ENCODE assay signal across 8 mouse cellular contexts in genomic region chr2:94264631-94265098, GRCm38 (mm10).
DNase-seq lines count a peak whose midpoint lies in the region; ATAC-seq and TF ChIP-seq lines count a peak whose summit lies in the region.

No protein-coding gene starts in this region.

- H3K4me3 ChIP-seq in cerebellum, adult 2 months (replicated peaks; ENCODE audit: insufficient read depth, low read depth, low read length), result peak overlapping the region; percentile 68
- H3K4me3 ChIP-seq in megakaryocyte, embryonic 14.5 days (replicated peaks), result peak overlapping the region; percentile 54
- H3K4me3 ChIP-seq in limb, embryonic 14.5 days (replicated peaks; ENCODE audit: low read length), result peak overlapping the region; percentile 29
- peak overlapping the region; percentile 34 for H3K4me3 ChIP-seq in stomach, embryonic 16.5 days (replicated peaks; ENCODE audit: low read length)

- H3K27me3 ChIP-seq in cerebellum, adult 2 months (ENCODE audit: control insufficient read depth, insufficient read depth, low read length), result no peaks in the 10 kb centered on the region
- H3K27me3 ChIP-seq in megakaryocyte, embryonic 14.5 days (replicated peaks), result peaks cover 85% of the 10 kb centered on the region
- no peaks in the 10 kb centered on the region; the same call in none of the 2 replicates for H3K27me3 ChIP-seq in limb, embryonic 14.5 days (ENCODE audit: control insufficient read depth, insufficient read depth, low read length)
- no peaks in the 10 kb centered on the region for H3K27me3 ChIP-seq in stomach, embryonic 16.5 days (ENCODE audit: control insufficient read depth, insufficient read depth, low read length)

- TF ChIP-seq CTCF in cerebellum, adult 2 months (IDR thresholded peaks at IDR 0.05; ENCODE audit: borderline replicate concordance, insufficient read depth, low read depth, low read length), result no peak

- TF ChIP-seq POLR2A in cerebellum, adult 2 months (IDR thresholded peaks at IDR 0.05; ENCODE audit: borderline replicate concordance, insufficient read depth, low read length), result peak; percentile 48; the same call in 1 of the 2 replicates
- no peak for TF ChIP-seq POLR2A in limb, embryonic 14.5 days (IDR thresholded peaks at IDR 0.05; ENCODE audit: borderline replicate concordance, extremely low read depth, insufficient read depth, insufficient read length)

- peaks cover 8% of the 10 kb centered on the region for H3K4me1 ChIP-seq in cerebellum, adult 2 months (ENCODE audit: control insufficient read depth, insufficient read depth, low read length)
- H3K4me1 ChIP-seq in megakaryocyte, embryonic 14.5 days, result peaks cover 56% of the 10 kb centered on the region
- H3K4me1 ChIP-seq in limb, embryonic 14.5 days (ENCODE audit: control insufficient read depth, insufficient read depth, low read length), result peaks cover 17% of the 10 kb centered on the region
- H3K4me1 ChIP-seq in stomach, embryonic 16.5 days (ENCODE audit: control insufficient read depth, insufficient read depth, low read length), result peaks cover 23% of the 10 kb centered on the region

- H3K36me3 ChIP-seq in megakaryocyte, embryonic 14.5 days (replicated peaks; ENCODE audit: low read length), result no peaks in the 10 kb centered on the region
- H3K36me3 ChIP-seq in limb, embryonic 14.5 days (ENCODE audit: control insufficient read depth, insufficient read depth, low read length), result no peaks in the 10 kb centered on the region
- no peaks in the 10 kb centered on the region for H3K36me3 ChIP-seq in stomach, embryonic 16.5 days (ENCODE audit: control insufficient read depth, insufficient read depth, low read length)

- ATAC-seq in megakaryocyte, adult 5-6 weeks (ENCODE audit: poor library complexity, severe bottlenecking), result no peak
- ATAC-seq in limb, embryonic 14.5 days (ENCODE audit: low FRiP score, low read depth), result no peak
- no peak for ATAC-seq in stomach, embryonic 16.5 days (ENCODE audit: insufficient read depth, low FRiP score)

- peak overlapping the region; percentile 16; the same call in 1 of the 2 replicates for H3K9ac ChIP-seq in limb, embryonic 14.5 days (ENCODE audit: low read depth, low read length, severe bottlenecking)
- peak overlapping the region; percentile 42 for H3K9ac ChIP-seq in stomach, embryonic 16.5 days (ENCODE audit: low read length)

- no peaks in the 10 kb centered on the region for H3K9me3 ChIP-seq in megakaryocyte, embryonic 14.5 days
- no peaks in the 10 kb centered on the region for H3K9me3 ChIP-seq in limb, embryonic 14.5 days (ENCODE audit: control insufficient read depth, low read length)
- H3K9me3 ChIP-seq in stomach, embryonic 16.5 days (replicated peaks; ENCODE audit: control insufficient read depth, low read length), result no peaks in the 10 kb centered on the region

- DNase-seq in cerebellum, adult 2 months, result peak; percentile 54 to 66
- DNase-seq in cerebellum, postnatal 36 days, result no peak
- no peak for DNase-seq in limb, embryonic 14.5 days (ENCODE audit: low spot score)
- no peak for DNase-seq in adrenal gland, postnatal 14 days
- DNase-seq in lung, postnatal 14 days, result no peak

- under 1% methylated on average over 12 of the region's 12 CpGs for WGBS in cerebellum, adult 2 months
- 1% methylated on average over 12 of the region's 12 CpGs for WGBS in limb, embryonic 14.5 days
- under 1% methylated on average over 12 of the region's 12 CpGs for WGBS in stomach, embryonic 16.5 days

- peak overlapping the region; percentile 72; the same call in 1 of the 2 replicates for H3K27ac ChIP-seq in cerebellum, adult 2 months (ENCODE audit: insufficient read depth, low read length)
- H3K27ac ChIP-seq in limb, embryonic 14.5 days (replicated peaks; ENCODE audit: low read depth, low read length), result no peak overlapping the region
- H3K27ac ChIP-seq in stomach, embryonic 16.5 days (ENCODE audit: low read length), result no peak overlapping the region

- peak overlapping the region; percentile 67 for H3K4me2 ChIP-seq in limb, embryonic 14.5 days (replicated peaks; ENCODE audit: low read depth, low read length, severe bottlenecking)
- H3K4me2 ChIP-seq in stomach, embryonic 16.5 days (ENCODE audit: low read depth, low read length), result peak overlapping the region; percentile 64

Comparison
In these comparisons a context has a peak if more than half of its experiments do, and no peak if none do; other contexts are left out.
1. DNase-seq: peak in cerebellum, adult 2 months (2 of 2); none in cerebellum, postnatal 36 days (0 of 2), limb, embryonic 14.5 days (single experiment), adrenal gland, postnatal 14 days (single experiment) and lung, postnatal 14 days (single experiment).
2. Peak in every context shown above with its lines, with median percentiles within 50 percentile points of each other: H3K4me3 ChIP-seq.